Mouse (Mus musculus) cerebellum, adult 8-10 months (tissue): ENCODE results near the gene Tldc1.

Source experiments
- DNase-seq: peaks from one replicate; pipeline ENCODE4 v3.0.0; 2022

Tldc1 gene

GRCm38 (mm10) chr8:119778263-119778662 lies at the start of gene Tldc1:
TSS of gene Tldc1 (minus strand) at chr8:119778416.
- peak; percentile 99 for DNase-seq

GRCm38 (mm10) chr8:119827721-119828153 lies 49.5 kb upstream of the Tldc1 start:
- no peak for DNase-seq

- DNase-seq: no peak
Measured at GRCm38 (mm10) chr8:119826982-119827381, 48.8 kb upstream of the Tldc1 start.

GRCm38 (mm10) chr8:119825950-119826730 lies 47.9 kb upstream of the Tldc1 start:
- no peak for DNase-seq

- no peak for DNase-seq
Measured at GRCm38 (mm10) chr8:119824809-119825273, 46.6 kb upstream of the Tldc1 start.

GRCm38 (mm10) chr8:119824100-119824499 lies 45.9 kb upstream of the Tldc1 start:
- DNase-seq: no peak

DNA sequence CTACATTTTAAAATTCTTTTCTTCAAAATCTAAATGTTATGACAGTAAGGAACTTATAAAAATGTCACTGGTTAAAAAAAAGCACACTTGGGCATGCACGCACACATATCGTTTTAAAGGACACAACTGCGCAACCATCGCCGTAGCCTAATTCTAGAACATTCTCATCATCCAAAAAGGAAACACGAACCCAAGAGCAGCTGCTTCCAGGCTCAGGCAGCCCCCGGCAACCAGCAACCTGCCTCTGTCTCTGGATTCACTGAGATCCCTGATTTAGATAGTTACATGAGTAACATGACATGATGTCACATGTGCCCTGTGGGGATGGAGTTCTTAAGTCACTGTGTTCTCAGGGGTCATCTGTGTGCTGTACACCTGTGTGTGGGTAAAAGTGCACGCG lies 45.1 kb upstream of the Tldc1 start:
- no peak for DNase-seq

DNA sequence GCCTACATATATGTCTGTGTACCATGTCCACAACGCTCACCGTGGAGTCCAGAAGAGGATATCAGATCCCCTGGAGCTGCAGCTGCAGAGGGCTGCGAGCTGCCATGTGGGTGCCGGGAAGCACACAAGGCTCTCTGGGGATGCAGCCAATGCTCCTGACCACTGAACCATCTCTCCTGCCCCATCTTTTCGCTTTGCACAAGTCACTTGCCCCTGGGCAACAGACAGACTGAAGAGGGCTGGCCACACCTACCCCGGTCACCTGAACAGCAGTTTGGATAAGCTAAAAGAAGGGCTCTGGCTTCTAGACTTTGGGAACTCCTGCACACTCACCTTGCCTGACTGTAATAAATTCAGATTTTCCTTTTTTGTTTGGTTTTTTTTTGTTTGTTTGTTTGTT lies 43.5 kb upstream of the Tldc1 start:
- DNase-seq: no peak

DNA sequence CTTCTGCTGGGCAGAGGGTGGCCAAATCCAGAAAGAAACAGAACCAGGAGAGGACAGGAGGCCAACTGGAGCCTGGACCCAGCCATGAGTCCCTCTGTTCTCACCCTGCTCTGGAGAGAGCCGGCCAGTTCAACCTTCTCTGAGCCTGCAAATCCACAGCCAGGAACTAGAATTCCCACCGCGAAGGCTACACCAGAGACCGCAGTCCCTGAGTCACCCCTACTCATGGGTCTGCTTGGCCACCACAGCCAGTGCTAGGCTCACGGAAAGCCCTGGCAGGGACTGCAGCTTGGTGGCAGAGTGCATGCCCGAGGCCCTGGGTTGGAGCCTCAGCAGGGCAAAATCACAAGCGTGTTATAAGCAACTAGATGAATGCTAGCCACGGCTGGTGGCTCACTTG lies 41.8 kb upstream of the Tldc1 start:
- DNase-seq: no peak

DNA sequence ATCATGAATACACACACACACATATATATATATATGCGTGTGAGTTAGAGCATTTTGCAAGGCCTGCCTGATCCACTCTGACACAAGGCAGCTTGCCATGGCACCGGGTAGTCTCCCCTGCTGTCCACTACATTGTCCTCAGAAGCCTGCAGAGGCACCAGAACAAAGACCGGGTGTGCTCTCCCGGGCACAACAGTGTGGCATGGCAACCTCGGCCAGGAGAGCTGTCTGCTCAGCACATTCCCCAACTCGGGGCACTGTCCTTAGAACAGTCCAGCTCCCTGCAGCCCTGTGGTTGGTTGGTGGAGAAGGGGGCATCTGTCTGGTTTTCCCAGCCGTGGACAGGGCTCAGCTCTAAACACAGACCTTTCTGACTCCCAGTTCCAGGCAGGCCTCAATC lies 41.1 kb upstream of the Tldc1 start:
- no peak for DNase-seq

- no peak for DNase-seq
Measured at GRCm38 (mm10) chr8:119817446-119817845, 39.2 kb upstream of the Tldc1 start.

DNA sequence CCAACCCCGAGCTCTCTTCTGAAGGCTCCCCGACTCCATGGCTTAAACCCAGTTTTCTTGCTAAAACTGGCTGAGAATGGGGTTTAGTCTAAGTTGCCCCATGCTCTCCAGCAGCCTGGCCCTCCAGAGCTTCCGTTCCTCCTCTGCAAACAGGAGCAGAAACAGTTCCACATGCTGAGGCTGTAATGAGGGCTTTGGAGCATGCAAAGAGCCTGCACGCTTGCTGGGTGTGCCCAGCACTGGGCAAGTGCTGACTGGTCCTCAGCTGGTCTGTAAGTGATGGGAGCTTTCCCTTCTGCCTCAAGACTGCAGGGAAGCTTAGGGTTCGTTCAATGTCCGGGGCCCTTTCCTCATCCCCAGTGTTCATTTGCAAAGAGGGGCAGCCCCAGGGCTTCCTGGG lies 38.0 kb upstream of the Tldc1 start:
- no peak for DNase-seq

GRCm38 (mm10) chr8:119812650-119813431 lies 34.6 kb upstream of the Tldc1 start:
- no peak for DNase-seq

DNA sequence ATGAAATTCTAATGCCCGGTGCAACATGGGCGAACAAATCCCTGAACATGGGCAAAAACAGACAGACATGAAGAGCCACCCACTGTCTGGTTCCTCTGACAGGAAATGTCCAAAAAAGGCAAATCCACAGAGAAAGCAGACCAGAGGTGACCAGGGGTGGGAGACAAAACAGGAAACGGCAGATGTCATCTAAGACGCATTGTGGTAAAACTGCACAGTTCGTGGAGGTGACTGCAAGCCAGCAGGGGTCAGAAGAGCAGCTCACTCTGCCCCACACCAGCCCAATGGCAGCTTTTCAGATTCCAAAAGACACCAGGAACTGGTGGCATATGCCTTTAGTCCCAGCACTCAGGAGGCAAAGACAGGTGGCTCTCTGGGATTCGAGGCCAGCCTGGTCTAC lies 33.7 kb upstream of the Tldc1 start:
- no peak for DNase-seq

- DNase-seq: no peak
Measured at GRCm38 (mm10) chr8:119810953-119811499, 32.8 kb upstream of the Tldc1 start.

DNA sequence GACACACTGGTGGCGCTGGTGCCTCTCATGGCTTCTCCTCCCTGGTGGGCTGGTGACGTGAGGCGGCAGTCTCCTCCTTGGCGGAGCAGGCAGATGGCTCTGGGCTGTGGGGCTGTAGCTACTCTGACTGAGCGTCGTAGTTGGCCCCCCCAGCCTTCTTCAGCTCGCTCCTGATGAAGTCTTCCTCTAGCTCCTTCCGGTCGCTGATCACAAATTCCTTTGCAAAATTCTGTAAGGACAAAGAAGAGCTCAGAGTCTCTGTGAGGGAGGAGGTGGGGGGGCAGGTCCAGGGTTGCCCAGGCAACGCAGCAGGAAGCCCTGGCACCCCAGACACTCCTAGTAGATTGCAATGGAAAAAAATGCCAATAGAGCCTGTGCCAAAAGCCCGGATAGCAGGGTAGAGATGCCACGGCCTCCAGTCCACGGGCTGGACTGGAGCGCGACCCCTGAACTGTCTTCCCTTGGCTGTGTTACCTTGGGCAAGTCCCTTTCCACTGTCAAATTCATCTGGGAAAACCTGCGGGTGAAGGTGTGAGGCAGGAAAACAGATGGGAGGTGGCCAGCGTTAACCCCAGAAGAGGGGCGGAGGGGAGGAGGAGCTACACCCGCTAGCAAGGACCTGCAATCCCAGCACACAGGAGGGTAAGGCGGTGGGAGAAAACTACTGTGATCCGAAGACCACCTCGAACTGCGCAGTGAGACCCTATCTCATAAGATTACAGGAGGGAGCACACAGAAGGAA lies 32.1 kb upstream of the Tldc1 start:
- DNase-seq: no peak

GRCm38 (mm10) chr8:119809620-119810019 lies 31.4 kb upstream of the Tldc1 start:
- no peak for DNase-seq

DNA sequence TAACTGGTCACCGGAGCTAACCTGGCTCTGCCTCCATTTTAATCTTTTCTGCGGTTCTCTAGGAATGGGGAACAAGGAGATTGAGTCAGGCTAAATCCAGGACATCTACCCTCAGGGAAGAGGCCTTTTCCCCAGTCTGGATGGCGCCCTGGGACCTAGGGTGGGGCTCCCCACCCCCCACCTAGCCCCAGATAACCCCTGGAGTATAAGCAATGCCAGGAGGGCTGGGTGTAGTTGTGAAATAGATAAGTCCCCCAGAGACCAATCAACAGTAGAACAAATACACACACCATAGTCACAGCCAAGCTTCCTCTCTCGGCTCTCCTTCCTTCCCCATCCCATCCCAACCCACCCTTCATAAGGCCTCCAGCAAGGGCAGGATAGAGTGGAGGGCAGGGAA lies 29.5 kb upstream of the Tldc1 start:
- no peak for DNase-seq

GRCm38 (mm10) chr8:119806422-119807263 lies 28.4 kb upstream of the Tldc1 start:
- DNase-seq: peak; percentile 69

- DNase-seq: no peak
Measured at GRCm38 (mm10) chr8:119805275-119805674, 27.1 kb upstream of the Tldc1 start.

DNA sequence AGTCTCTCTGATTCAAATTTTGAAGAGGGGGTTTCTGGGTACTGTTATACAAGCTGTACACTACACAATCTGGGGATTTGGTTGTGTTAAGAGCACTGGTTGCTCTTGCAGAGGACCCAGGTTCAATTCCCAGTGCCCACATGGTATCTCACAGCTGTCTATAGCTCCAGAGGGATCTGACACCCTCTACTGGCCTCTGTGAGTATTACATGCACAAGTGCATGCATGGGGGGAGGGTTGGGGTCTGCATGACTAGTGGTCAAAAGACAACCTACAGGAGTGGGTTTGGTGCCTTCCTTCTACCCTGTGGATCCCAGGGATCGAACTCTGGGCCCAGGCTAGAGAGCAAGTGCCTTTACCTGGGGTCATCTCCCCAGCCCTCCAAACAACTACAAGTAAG lies 24.4 kb upstream of the Tldc1 start:
- no peak for DNase-seq

DNA sequence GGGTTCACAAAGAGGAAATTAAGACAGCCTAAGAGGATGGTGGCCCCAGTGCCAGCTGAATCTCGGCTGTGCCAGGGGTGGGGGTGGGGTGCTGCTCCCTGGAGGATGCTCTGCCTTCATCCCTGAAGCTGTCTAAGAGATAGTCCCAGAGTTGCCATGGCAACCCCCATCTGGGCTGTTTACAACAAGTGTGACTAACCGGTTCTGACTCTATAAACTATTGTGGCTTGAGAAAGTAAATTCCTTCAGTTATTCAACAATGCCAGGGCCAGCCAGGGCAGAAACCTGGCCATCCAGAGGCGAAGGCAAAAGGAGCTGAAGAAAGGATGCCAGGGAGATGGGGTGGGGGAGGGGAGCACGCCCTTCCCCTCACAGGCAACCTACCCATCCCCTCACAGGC lies 23.0 kb upstream of the Tldc1 start:
- DNase-seq: no peak
